Mouse (Mus musculus) hindbrain, embryonic 12.5 days (tissue): ENCODE data around the gene Olfr117. TPM values are rescaled to one million over a fixed set of nuclear protein-coding genes. Genes with fewer than 3 reads are reported as not detected.
"Not testable (repeated sequence)": the region's sequence is repeated elsewhere in the genome, so short reads cannot be mapped to it uniquely, and the experiment has no call there.

ENCODE experiments used
- ATAC-seq: fragments of 200-750 bp; cut with Nextera tagmentation; 2 replicates; pipeline ENCODE4 v1.8.0; 2017; ENCODE audit warnings: moderate TSS enrichment; ENCODE audit not compliant: low FRiP score
- H3K27ac ChIP-seq: fragments of 300-500 bp; sonication (generic); 2 replicates; pipeline ENCODE4 v1.5.1; 2016; ENCODE audit warnings: mild to moderate bottlenecking
- H3K27me3 ChIP-seq: fragments of 300-500 bp; sonication (generic); 2 replicates; pipeline ENCODE4 v1.6.1; 2016; ENCODE audit warnings: mild to moderate bottlenecking
- H3K36me3 ChIP-seq: fragments of 300-500 bp; sonication (generic); 2 replicates; pipeline ENCODE4 v1.6.1; 2016; ENCODE audit warnings: mild to moderate bottlenecking
- H3K4me1 ChIP-seq: fragments of 300-500 bp; sonication (generic); 2 replicates; pipeline ENCODE4 v1.6.1; 2016
- H3K4me2 ChIP-seq: fragments of 300-500 bp; sonication (generic); replicated peaks from 2 replicates; pipeline ENCODE4 v1.6.1; 2016; ENCODE audit warnings: mild to moderate bottlenecking
- H3K4me3 ChIP-seq: fragments of 300-500 bp; sonication (generic); 2 replicates; pipeline ENCODE4 v1.5.1; 2016; ENCODE audit warnings: mild to moderate bottlenecking
- H3K9ac ChIP-seq: fragments of 300-500 bp; sonication (generic); 2 replicates; pipeline ENCODE4 v1.6.1; 2016; ENCODE audit warnings: mild to moderate bottlenecking, moderate library complexity
- H3K9me3 ChIP-seq: fragments of 300-500 bp; sonication (generic); replicated peaks from 2 replicates; pipeline ENCODE4 v1.6.1; 2016; ENCODE audit warnings: mild to moderate bottlenecking
- WGBS: fragments of 180-500 bp; shearing (Covaris S2); methylation state at CpG from one replicate; pipeline ENCODE4 v1.1.7; 2016; 5-methylcytosine and 5-hydroxymethylcytosine counted together
- polyA plus RNA-seq: library from polyadenylated mRNA; unstranded; fragments of >200 nt; fragmentation: Nextera tagmentation; extraction: Ambion mirVana; gene quantifications from 2 replicates; pipeline ENCODE4 v1.2.1, GENCODE M21; 2016

The Olfr117 gene
- not detected in 2 replicates for polyA plus RNA-seq

GRCm38 (mm10) chr17:37663682-37664081 lies at the start of gene Olfr117:
Olfr117 (minus strand) TSS chr17:37663782.
- Histone ChIP-seq H3K27ac (no peak within 1 kb of the TSS), H3K36me3 (no peaks in the 10 kb centered on the region), H3K9me3 (no peaks in the 10 kb centered on the region), H3K4me1 (no peaks in the 10 kb centered on the region), H3K27me3 (no peaks in the 10 kb centered on the region), H3K4me3 (no peak within 1 kb of the TSS), H3K4me2 (no peak within 1 kb of the TSS), H3K9ac (no peak within 1 kb of the TSS)
- no peak for ATAC-seq
- WGBS: 82% methylated on average over 1 of the region's 1 CpGs

DNA sequence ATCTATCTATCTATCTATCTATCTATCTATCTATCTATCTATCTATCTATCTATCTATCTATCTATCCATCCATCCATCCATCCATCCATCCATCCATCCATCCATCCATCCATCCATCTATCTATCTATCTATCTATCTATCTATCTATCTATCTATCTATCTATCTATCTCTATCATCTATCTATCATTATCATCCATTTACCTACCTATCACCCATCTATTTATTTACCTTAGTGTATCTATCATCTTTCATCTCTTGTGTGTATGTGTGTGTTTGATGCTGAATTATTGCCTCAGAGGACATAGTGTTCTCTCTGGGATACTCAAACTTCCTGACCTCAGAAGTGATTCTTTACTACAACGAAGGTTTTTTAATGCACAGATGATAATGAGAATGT lies 32.7 kb upstream of the Olfr117 start, which contains the start of gene Olfr119:
TSS of gene Olfr119 (plus strand) at position 301 of the 400 bp plus-strand sequence.
- not testable (repeated sequence) for H3K27ac ChIP-seq, ATAC-seq, H3K36me3 ChIP-seq, H3K27me3 ChIP-seq, H3K9ac ChIP-seq, H3K4me1 ChIP-seq, H3K4me3 ChIP-seq, H3K4me2 ChIP-seq, H3K9me3 ChIP-seq
- 79% methylated on average over 1 of the region's 1 CpGs for WGBS

- no peak within 1 kb of the TSS for H3K4me2 ChIP-seq
- no peak within 1 kb of the TSS for H3K4me3 ChIP-seq
- no peaks in the 10 kb centered on the region for H3K36me3 ChIP-seq
- no peaks in the 10 kb centered on the region for H3K27me3 ChIP-seq
- H3K9me3 ChIP-seq: no peaks in the 10 kb centered on the region
- H3K9ac ChIP-seq: no peak within 1 kb of the TSS
- H3K27ac ChIP-seq: no peak within 1 kb of the TSS
- 79% methylated on average over 2 of the region's 2 CpGs for WGBS
- no peak for ATAC-seq
- no peaks in the 10 kb centered on the region for H3K4me1 ChIP-seq
Observed at GRCm38 (mm10) chr17:37666688-37667087, 3.1 kb upstream of the Olfr117 start, which contains the start of gene Olfr118. Olfr118 (plus strand) TSS chr17:37666988.

- Histone ChIP-seq H3K27me3 (no peaks in the 10 kb centered on the region), H3K27ac (no peak within 1 kb of the TSS), H3K4me3 (no peak within 1 kb of the TSS), H3K9me3 (no peaks in the 10 kb centered on the region), H3K36me3 (no peaks in the 10 kb centered on the region), H3K9ac (no peak within 1 kb of the TSS), H3K4me1 (no peaks in the 10 kb centered on the region), H3K4me2 (no peak within 1 kb of the TSS)
- no peak for ATAC-seq
- WGBS: 77% methylated on average over 2 of the region's 2 CpGs
Observed at GRCm38 (mm10) chr17:37627009-37627408, 36.6 kb downstream of the Olfr117 start, which contains the start of the genes Olfr115 and Olfr116. Olfr115 (minus strand) TSS chr17:37627109. Olfr116 (minus strand) TSS chr17:37627199.

Other genes with a start within 250 kb of the Olfr117 start
- not detected in 2 replicates for gene Olfr108, start 218.3 kb downstream of the Olfr117 start, polyA plus RNA-seq
- gene Olfr109, start 204.9 kb downstream of the Olfr117 start, polyA plus RNA-seq: not detected in 2 replicates
- gene H2-M2, start 180.2 kb downstream of the Olfr117 start, polyA plus RNA-seq: not detected in 2 replicates
- not detected in 2 replicates for gene Olfr110, start 171.3 kb downstream of the Olfr117 start, polyA plus RNA-seq
- gene Olfr111, start 155.8 kb downstream of the Olfr117 start, polyA plus RNA-seq: not detected in 2 replicates
- not detected in 2 replicates for gene Olfr112, start 94.3 kb downstream of the Olfr117 start, polyA plus RNA-seq
- gene Olfr113, start 86.1 kb downstream of the Olfr117 start, polyA plus RNA-seq: not detected in 2 replicates
- gene Olfr114, start 71.0 kb downstream of the Olfr117 start, polyA plus RNA-seq: not detected in 2 replicates
- gene Olfr115, start 36.7 kb downstream of the Olfr117 start, polyA plus RNA-seq: not detected in 2 replicates
- gene Olfr116, start 36.6 kb downstream of the Olfr117 start, polyA plus RNA-seq: not detected in 2 replicates
- gene Olfr118, start 3.2 kb upstream of the Olfr117 start, polyA plus RNA-seq: not detected in 2 replicates
- not detected in 2 replicates for gene Olfr119, start 32.8 kb upstream of the Olfr117 start, polyA plus RNA-seq
- not detected in 2 replicates for gene Olfr120, start 58.0 kb upstream of the Olfr117 start, polyA plus RNA-seq
- not detected in 2 replicates for gene Olfr121, start 85.1 kb upstream of the Olfr117 start, polyA plus RNA-seq
- not detected in 2 replicates for gene Olfr122, start 104.8 kb upstream of the Olfr117 start, polyA plus RNA-seq
- gene Olfr123, start 129.7 kb upstream of the Olfr117 start, polyA plus RNA-seq: not detected in 2 replicates
- gene Olfr124, start 136.1 kb upstream of the Olfr117 start, polyA plus RNA-seq: not detected in 2 replicates
- gene Olfr125, start 169.2 kb upstream of the Olfr117 start, polyA plus RNA-seq: not detected in 2 replicates
- gene Olfr126, start 183.7 kb upstream of the Olfr117 start, polyA plus RNA-seq: not detected in 2 replicates
- gene Olfr127, start 236.7 kb upstream of the Olfr117 start, polyA plus RNA-seq: not detected in 2 replicates